Mouse (Mus musculus) neural tube, embryonic 15.5 days (tissue): ENCODE measurements around the gene Rfc4. TPM values are rescaled to one million over a fixed set of nuclear protein-coding genes. Genes with fewer than 3 reads are reported as not detected.

Experiments
- microRNA-seq: library from miRNA; unstranded; fragments of <30 nt; microRNA quantifications from one replicate; pipeline ENCODE4, GENCODE M21; 2017
- polyA plus RNA-seq: library from polyadenylated mRNA; unstranded; fragments of >200 nt; fragmentation: Nextera tagmentation; extraction: Ambion mirVana; gene quantifications from 2 replicates; pipeline ENCODE4 v1.2.1, GENCODE M21; 2015

The Rfc4 gene
- polyA plus RNA-seq, 1 experiment from 2014 or later: 35.3 TPM

Small RNA genes within 50 kb of the gene (microRNA-seq; reads per million reads assigned to microRNA genes)
- not detected for gene Gm49346

Other genes with a start within 250 kb of the Rfc4 start
- gene Ahsg, start 236.5 kb downstream of the Rfc4 start, polyA plus RNA-seq: 0.87 and 2.5 TPM in 2 replicates
- not detected in 2 replicates for gene Fetub, start 209.4 kb downstream of the Rfc4 start, polyA plus RNA-seq
- gene Hrg, start 176.7 kb downstream of the Rfc4 start, polyA plus RNA-seq: 0.10 and 0.14 TPM in 2 replicates
- 0.46 and 0.55 TPM in 2 replicates for gene Kng2, start 98.3 kb downstream of the Rfc4 start, polyA plus RNA-seq
- 0.47 and 0.49 TPM in 2 replicates for gene Kng1, start 69.9 kb downstream of the Rfc4 start, polyA plus RNA-seq
- gene Eif4a2, start 20.3 kb downstream of the Rfc4 start, polyA plus RNA-seq: 347 and 374 TPM in 2 replicates
- gene Adipoq, start 18.8 kb upstream of the Rfc4 start, polyA plus RNA-seq: 0.24 and 0.42 TPM in 2 replicates
- gene St6gal1, start 97.0 kb upstream of the Rfc4 start, polyA plus RNA-seq: 19.3 and 21.1 TPM in 2 replicates